8 mouse cellular contexts compared by ENCODE assay signal in the genomic region with DNA sequence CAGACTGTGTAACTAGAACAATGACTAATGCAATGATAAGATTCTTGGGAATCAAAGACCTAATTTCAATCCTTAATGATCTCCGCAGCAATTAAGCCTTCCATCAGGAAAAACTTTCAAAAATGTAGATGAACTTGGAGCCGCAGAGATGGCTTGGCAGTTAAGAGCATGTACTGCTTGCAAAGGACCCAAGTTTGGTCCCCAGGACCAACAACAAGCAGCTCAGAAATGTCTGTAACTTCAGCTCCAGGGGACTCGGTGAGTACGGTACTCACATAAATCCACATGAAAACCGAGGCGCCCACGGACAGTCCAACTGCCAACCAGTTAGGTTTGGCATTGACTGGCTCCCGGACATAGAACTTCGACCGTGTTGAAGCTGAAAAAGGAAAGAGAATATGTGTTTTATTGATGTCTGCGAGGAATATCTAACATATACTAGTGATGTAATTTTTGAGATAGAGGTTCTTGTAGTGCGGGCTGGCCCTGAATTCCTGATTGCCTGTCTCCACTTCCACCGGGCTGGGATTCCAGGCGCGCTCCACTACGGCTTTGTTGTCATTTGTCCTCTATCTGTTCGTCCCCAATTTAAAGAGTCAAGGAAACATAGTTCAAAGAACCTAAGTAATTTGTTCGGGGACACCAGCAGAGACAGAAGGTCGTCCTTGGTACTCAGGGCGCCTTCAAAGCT. TPM values are rescaled to one million over a fixed set of nuclear protein-coding genes. Genes with fewer than 3 reads are reported as not detected.
DNase-seq lines count a peak whose midpoint lies in the region; ATAC-seq and TF ChIP-seq lines count a peak whose summit lies in the region.

No protein-coding gene starts in this region.

- no peaks in the 10 kb centered on the region for H3K27me3 ChIP-seq in testis, adult 2 months (ENCODE audit: control insufficient read depth, insufficient read depth, low read length)
- no peaks in the 10 kb centered on the region for H3K27me3 ChIP-seq in heart, embryonic 15.5 days
- no peaks in the 10 kb centered on the region for H3K27me3 ChIP-seq in liver, embryonic 14.5 days (ENCODE audit: control insufficient read depth, insufficient read depth, low read length)
- H3K27me3 ChIP-seq in stomach, embryonic 16.5 days (ENCODE audit: control insufficient read depth, insufficient read depth, low read length): no peaks in the 10 kb centered on the region

- peak overlapping the region; percentile 86 for H3K27ac ChIP-seq in testis, adult 2 months (ENCODE audit: control insufficient read depth, insufficient read depth, low read depth, low read length)
- H3K27ac ChIP-seq in heart, embryonic 15.5 days: peak overlapping the region; percentile 99
- peak overlapping the region; percentile 71 for H3K27ac ChIP-seq in liver, embryonic 14.5 days
- H3K27ac ChIP-seq in stomach, embryonic 16.5 days (ENCODE audit: low read length): peak overlapping the region; percentile 96

- no peaks in the 10 kb centered on the region for H3K9me3 ChIP-seq in heart, embryonic 15.5 days (replicated peaks)
- no peaks in the 10 kb centered on the region for H3K9me3 ChIP-seq in liver, embryonic 14.5 days (ENCODE audit: control insufficient read depth, low read length)
- H3K9me3 ChIP-seq in stomach, embryonic 16.5 days (replicated peaks; ENCODE audit: control insufficient read depth, low read length): no peaks in the 10 kb centered on the region

- H3K4me1 ChIP-seq in testis, adult 2 months (ENCODE audit: control insufficient read depth, insufficient read depth, low read length): peaks cover 3% of the 10 kb centered on the region
- peaks cover 16% of the 10 kb centered on the region for H3K4me1 ChIP-seq in heart, embryonic 15.5 days (replicated peaks)
- H3K4me1 ChIP-seq in liver, embryonic 14.5 days (replicated peaks; ENCODE audit: control insufficient read depth in 2 of 2, insufficient read depth in 2 of 2, low read length in 1 of 2): peaks cover 7 to 11% of the 10 kb centered on the region in 2 experiments
- peaks cover 6% of the 10 kb centered on the region for H3K4me1 ChIP-seq in stomach, embryonic 16.5 days (ENCODE audit: control insufficient read depth, insufficient read depth, low read length)

- 17% methylated on average over 20 of the region's 20 CpGs for WGBS in heart, embryonic 15.5 days
- WGBS in liver, embryonic 14.5 days (ENCODE audit: insufficient replicate concordance): 22% methylated on average over 20 of the region's 20 CpGs
- 22% methylated on average over 20 of the region's 20 CpGs for WGBS in stomach, embryonic 16.5 days

- peak; percentile 28; the same call in 1 of the 2 replicates for ATAC-seq in heart, embryonic 15.5 days (replicated peaks; ENCODE audit: insufficient number of reproducible peaks, insufficient read depth, low FRiP score, low read depth)
- peak; percentile 17; the same call in 1 of the 2 replicates for ATAC-seq in liver, embryonic 14.5 days (ENCODE audit: insufficient read depth)
- ATAC-seq in stomach, embryonic 16.5 days (ENCODE audit: insufficient read depth, low FRiP score): no peak

- TF ChIP-seq POLR2A in testis, adult 2 months (IDR thresholded peaks at IDR 0.05; ENCODE audit: control insufficient read depth, low read depth, low read length): no peak

- H3K36me3 ChIP-seq in testis, adult 2 months (ENCODE audit: control insufficient read depth, insufficient read depth, low read length): no peaks in the 10 kb centered on the region; the same call in 1 of the 2 replicates
- H3K36me3 ChIP-seq in heart, embryonic 15.5 days: peaks cover 25% of the 10 kb centered on the region
- peaks cover 17% of the 10 kb centered on the region for H3K36me3 ChIP-seq in liver, embryonic 14.5 days (replicated peaks; ENCODE audit: control insufficient read depth, insufficient read depth, low read depth)
- peaks cover 3% of the 10 kb centered on the region; the same call in 1 of the 2 replicates for H3K36me3 ChIP-seq in stomach, embryonic 16.5 days (ENCODE audit: control insufficient read depth, insufficient read depth, low read length)

- peak overlapping the region; percentile 89 for H3K9ac ChIP-seq in heart, embryonic 15.5 days
- H3K9ac ChIP-seq in liver, embryonic 14.5 days (replicated peaks): peak overlapping the region; percentile 98
- peak overlapping the region; percentile 95 for H3K9ac ChIP-seq in stomach, embryonic 16.5 days (ENCODE audit: low read length)

- TF ChIP-seq EP300 in liver, embryonic 14.5 days (IDR thresholded peaks at IDR 0.05; ENCODE audit: low read depth): no peak

- DNase-seq in embryo, embryonic 11 days: peak; percentile 31
- DNase-seq in embryo, embryonic 10.5 days (ENCODE audit: low spot score): no peak
- DNase-seq in testis, postnatal 14 days (ENCODE audit: low spot score): no peak
- no peak for DNase-seq in liver, embryonic 14.5 days (ENCODE audit: low read depth in 3 of 3, low spot score in 3 of 3)
- DNase-seq in cerebellum, adult 11 months: no peak

- H3K4me3 ChIP-seq in testis, adult 2 months (ENCODE audit: control insufficient read depth, low read depth, low read length): peak overlapping the region; percentile 88
- H3K4me3 ChIP-seq in heart, embryonic 15.5 days: peak overlapping the region; percentile 92
- peak overlapping the region; percentile 94 to 99 for H3K4me3 ChIP-seq in liver, embryonic 14.5 days (ENCODE audit: insufficient read depth in 1 of 2, low read depth in 2 of 2, low read length in 2 of 2)
- H3K4me3 ChIP-seq in stomach, embryonic 16.5 days (replicated peaks; ENCODE audit: low read length): peak overlapping the region; percentile 94

- peak overlapping the region; percentile 67 for H3K4me2 ChIP-seq in heart, embryonic 15.5 days
- H3K4me2 ChIP-seq in liver, embryonic 14.5 days (ENCODE audit: low read depth): peak overlapping the region; percentile 93
- H3K4me2 ChIP-seq in stomach, embryonic 16.5 days (ENCODE audit: low read depth, low read length): peak overlapping the region; percentile 59

- no peak for TF ChIP-seq CTCF in testis, adult 2 months (IDR thresholded peaks at IDR 0.05; ENCODE audit: control insufficient read depth, insufficient read depth, insufficient replicate concordance, low read depth, low read length)
- no peak for TF ChIP-seq CTCF in liver, embryonic 14.5 days (IDR thresholded peaks at IDR 0.05; ENCODE audit: low read depth)

RNA-seq across cellular contexts. Expression of a gene that starts 0.8 kb away (rescaled TPM):
- 361 and 448 TPM in 2 replicates for polyA plus RNA-seq in testis, adult 2 months (2012; rRNA removed)
- 1,150 and 1,902 TPM in 2 replicates for polyA plus RNA-seq in heart, embryonic 15.5 days (2015; fragmentation: Nextera tagmentation; extraction: Ambion mirVana)
- polyA plus RNA-seq in liver, embryonic 14.5 days (2012; rRNA removed): 53.0 and 150 TPM in 2 replicates
- polyA plus RNA-seq in liver, embryonic 14.5 days (2014; fragmentation: Nextera tagmentation; extraction: Ambion mirVana): 493 and 495 TPM in 2 replicates
- 640 and 740 TPM in 2 replicates for polyA plus RNA-seq in stomach, embryonic 16.5 days (2015; fragmentation: Nextera tagmentation; extraction: Ambion mirVana)

RNA-seq across cellular contexts. Expression of a gene that starts 6.9 kb away (rescaled TPM):
- 9.9 and 15.0 TPM in 2 replicates for polyA plus RNA-seq in testis, adult 2 months (2012; rRNA removed)
- polyA plus RNA-seq in heart, embryonic 15.5 days (2015; fragmentation: Nextera tagmentation; extraction: Ambion mirVana): 36.5 and 42.5 TPM in 2 replicates
- polyA plus RNA-seq in liver, embryonic 14.5 days (2012; rRNA removed): 7.3 and 12.9 TPM in 2 replicates
- polyA plus RNA-seq in liver, embryonic 14.5 days (2014; fragmentation: Nextera tagmentation; extraction: Ambion mirVana): 13.3 and 17.3 TPM in 2 replicates
- 25.3 and 28.9 TPM in 2 replicates for polyA plus RNA-seq in stomach, embryonic 16.5 days (2015; fragmentation: Nextera tagmentation; extraction: Ambion mirVana)

RNA-seq across cellular contexts. Expression of a gene that starts 11.5 kb away (rescaled TPM):
- polyA plus RNA-seq in testis, adult 2 months (2012; rRNA removed): 17.9 and 19.9 TPM in 2 replicates
- 6.9 and 9.5 TPM in 2 replicates for polyA plus RNA-seq in heart, embryonic 15.5 days (2015; fragmentation: Nextera tagmentation; extraction: Ambion mirVana)
- polyA plus RNA-seq in liver, embryonic 14.5 days (2012; rRNA removed): 0.25 and 0.48 TPM in 2 replicates
- polyA plus RNA-seq in liver, embryonic 14.5 days (2014; fragmentation: Nextera tagmentation; extraction: Ambion mirVana): 0.85 and 1.00 TPM in 2 replicates
- 4.2 and 4.5 TPM in 2 replicates for polyA plus RNA-seq in stomach, embryonic 16.5 days (2015; fragmentation: Nextera tagmentation; extraction: Ambion mirVana)
